Mouse (Mus musculus): ENCODE measurements at regions not wholly inside any gene's neighbourhood (a gene's known extent, or its start where the extent isn't known, plus 50 kb on each side); places are given as distances from the start of the nearest gene placed in this dataset.
A peak's percentile ranks its signal among the peaks of the same experiment; 100 is the strongest.

DNA sequence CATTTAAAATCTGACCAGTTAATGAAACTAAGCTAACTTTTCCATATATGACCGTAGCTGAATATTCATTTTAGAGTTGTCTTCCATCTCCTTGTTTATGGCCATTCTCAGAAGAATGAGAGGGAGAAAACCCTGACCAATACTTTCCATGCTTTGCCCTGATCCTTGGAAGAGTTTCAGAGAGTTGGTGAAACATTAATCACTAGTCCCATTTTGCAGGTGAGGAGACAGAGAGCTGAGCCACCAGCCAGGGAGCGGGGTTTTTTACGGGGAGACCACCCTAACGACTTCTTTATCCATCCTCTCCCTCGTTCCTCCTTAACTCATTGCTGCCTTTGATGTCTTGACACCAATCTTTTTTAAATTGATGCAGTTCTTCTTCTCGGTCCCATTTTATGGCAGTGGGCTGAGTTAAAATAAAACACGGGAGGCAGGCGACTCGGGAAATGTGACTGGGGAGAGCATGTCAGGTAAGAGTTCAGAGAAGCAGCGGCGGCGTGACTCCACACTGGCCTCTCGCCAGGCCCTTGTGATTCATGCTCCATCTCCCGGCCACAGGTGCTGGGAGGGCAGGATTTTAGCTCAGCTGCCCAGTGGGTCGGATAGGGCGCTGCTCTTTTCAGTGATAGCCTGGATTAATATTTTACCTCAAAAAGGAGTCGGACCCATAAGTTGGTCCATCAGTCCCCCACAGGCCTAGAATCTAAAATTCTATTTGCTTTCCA lies 81.3 kb upstream of the Nrip1 start:
- no peak for DNase-seq (ENCODE audit: extremely low read depth, low read depth)

DNA sequence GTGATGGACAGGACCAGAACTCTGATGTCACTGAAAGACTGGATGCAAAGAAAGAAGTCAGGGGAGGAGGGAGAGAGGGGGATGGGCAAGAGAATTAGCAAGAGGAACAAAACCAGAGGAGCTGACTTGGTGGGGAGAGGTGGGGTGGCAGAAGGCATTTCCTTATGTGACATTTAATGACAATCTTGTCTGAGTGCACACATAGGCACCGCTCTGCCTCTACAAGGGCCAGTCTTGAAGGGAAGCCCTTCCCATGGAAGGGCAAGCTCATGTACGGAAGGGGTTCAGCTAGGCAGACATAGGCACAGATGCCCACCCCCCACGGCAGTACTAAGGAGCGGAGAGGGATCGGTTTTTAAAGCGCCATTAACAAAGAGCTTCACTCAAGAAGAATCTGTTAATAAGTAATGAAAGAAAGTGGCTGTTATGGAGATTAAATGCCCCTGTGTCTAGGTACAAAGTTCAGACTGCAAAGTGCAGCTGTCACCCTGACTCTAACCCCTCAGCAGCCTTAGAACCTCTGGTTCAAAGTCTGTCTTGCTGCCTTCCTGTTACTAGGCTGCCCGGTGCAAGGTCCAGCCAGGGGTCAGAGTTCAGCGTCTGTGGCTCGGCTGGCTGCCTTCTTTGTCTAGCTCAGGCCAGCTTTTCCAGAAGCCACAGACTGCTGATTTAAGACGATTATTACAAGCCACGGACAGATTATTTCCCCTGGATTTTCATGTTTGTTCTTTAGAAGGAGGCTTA lies 80.0 kb upstream of the Nrip1 start:
- no peak for DNase-seq (ENCODE audit: extremely low read depth, low read depth)

DNA sequence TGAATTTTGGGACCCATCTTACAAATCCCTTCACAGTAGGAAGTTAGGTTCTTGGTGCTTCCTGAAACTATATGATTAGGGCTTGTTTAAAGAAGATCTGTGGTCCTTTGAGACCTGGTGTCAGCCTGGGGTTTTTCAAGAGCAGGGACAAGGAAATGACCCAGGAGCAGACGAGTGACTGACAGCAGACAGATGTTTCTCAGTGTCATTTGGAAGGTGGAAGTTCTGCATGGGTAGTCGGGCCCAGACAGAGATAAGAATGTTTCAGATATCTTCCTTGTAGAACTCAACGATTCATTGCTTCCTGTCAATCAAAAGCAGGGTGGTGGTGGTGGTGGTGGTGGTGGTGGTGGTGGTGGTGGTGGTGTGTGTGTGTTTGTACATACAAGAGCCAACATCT lies 75.1 kb upstream of the Nrip1 start:
- peak; percentile 34 for DNase-seq (ENCODE audit: extremely low read depth, low read depth)

DNA sequence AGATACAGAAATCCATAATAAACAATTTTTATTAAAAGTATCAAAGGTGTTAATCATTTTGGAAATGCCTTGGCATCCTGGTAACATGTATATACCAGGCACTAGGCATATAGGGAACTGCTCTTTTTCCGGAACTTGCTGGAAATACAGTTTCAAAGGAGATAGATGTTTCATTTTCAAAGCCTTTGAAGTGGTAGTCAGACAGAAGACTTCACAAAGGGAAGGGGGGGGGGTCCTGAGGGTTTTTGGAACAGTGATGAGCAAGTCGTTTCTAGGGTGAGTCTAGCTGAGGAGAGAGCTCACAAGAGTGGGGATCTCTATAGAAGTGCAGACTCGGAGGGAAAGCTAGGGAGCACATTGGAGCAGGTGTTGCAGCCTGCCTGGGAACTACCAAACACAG lies 73.4 kb upstream of the Nrip1 start:
- DNase-seq (ENCODE audit: extremely low read depth, low read depth): no peak

DNA sequence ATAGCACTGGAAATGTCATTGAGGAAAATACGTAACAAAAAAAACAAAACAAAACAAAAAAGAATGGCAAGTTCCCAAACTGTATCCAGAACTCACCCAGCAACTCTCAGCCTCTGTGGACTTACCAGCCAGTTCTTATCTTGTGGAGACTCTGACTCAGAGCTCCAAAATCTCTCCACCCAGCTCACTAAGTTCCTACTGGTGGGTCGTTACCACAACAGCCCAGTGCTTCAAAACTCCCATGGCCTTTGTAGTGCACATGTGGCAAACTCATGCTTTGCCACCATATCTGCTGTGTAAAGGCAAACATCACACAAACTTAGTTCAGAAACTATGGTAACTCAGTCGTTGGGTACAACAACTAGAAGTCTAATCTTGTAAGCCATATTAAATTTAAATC lies 71.0 kb upstream of the Nrip1 start:
- peak; percentile 42 for DNase-seq (ENCODE audit: extremely low read depth, low read depth)

DNA sequence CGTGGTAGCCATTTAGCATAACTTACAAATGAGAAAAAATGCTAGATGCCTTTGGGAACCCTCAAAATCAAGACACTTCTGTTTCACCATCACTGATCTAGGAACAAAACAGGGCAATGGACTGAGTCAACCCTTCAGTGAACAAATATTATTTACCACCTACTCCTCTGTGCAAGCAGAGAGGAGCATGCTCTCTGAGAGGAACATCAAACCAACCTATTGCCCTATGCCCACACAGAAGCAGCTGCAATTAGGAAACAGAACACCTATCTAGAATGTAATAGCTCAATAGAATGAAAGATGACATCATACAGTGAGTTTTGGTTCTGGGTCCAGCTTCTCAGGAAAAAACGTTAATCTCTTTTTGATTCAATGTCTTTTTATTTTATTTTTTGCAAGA lies 69.0 kb upstream of the Nrip1 start:
- peak; percentile 19 for DNase-seq (ENCODE audit: extremely low read depth, low read depth)

DNA sequence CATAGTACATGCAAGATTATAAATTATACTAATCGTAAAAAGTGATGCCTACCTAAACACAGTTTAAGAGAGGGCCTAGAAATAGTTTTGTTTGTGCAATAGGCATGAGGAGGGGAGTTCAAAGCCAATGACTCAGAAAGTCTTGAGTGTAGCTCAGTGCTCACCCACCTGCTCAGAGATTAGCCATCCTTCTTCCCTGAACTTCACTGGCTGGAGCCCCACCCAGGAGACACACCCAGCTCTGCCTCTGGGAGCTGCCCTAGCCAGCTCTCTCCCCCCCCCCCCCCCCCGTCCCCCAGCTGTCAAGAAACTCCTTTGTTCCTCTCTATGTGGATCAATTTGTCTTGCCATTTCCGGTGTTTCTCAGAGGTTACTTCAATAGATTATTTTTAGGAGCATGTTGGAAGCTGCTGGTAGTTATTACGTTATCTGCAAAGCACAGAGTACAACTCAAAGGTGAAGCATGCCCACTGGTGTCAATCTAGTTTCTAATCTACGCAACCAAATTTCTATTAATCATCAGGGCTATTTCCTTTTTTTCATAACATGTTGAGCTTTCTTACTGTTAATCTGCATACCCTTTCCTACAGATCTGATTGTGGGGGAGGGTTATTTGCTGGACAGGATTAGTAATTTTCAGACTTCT lies 68.3 kb upstream of the Nrip1 start:
- peak; percentile 87 for DNase-seq (ENCODE audit: extremely low read depth, low read depth)

DNA sequence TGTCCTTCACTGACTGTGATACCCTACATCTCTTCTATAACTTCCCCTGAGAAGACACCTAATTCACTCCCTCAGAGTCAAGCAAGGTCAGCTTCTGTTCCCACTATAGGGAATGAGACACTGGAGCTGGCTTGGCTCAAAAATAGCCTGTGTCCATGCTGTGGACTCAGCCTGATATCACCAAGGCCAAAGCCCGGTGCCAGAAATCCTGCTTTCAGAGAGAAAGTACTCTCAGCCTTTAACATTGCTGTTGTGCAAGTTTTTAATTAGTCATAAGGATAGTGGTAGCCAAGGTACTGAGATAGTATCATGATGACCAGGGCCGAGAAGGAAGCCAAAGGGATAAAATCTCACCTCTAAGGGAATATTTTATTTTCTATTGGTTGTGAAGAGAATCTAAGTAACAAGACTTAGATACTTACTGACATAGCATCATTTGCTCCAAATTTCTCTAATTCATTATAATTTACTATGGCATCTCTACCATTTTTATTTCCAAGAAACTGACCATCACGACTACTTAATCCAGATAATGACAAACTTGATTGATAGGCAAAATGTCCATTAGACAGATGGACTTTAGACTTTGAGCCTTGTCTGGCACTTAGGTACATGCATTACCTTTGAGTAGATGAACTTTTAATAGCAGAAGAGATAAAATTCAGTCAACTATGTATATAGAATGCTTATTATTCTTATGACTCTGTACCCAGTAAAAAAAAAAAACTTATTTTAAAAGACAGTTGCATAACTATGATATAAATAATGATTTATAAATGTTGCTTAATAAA lies 64.7 kb upstream of the Nrip1 start:
- DNase-seq (ENCODE audit: extremely low read depth, low read depth): no peak

DNA sequence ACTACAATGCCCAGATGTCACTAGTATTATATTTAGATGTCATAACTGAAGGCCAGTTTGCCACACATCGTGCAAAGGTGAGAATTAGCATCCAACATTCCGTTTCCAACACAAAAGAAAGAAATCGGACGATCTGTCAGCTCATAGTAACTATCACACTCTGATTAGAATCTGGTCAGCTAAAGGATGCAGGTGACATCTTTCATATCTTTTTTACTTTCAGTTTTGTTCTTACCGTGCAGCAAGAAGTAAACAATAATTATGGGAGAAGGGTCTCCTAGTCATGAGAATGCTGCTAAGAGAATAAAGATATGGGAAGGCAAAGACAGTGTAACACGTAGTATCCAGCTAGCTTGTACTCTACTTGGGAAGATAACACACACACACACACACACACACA lies 62.7 kb upstream of the Nrip1 start:
- DNase-seq (ENCODE audit: extremely low read depth, low read depth): no peak

DNA sequence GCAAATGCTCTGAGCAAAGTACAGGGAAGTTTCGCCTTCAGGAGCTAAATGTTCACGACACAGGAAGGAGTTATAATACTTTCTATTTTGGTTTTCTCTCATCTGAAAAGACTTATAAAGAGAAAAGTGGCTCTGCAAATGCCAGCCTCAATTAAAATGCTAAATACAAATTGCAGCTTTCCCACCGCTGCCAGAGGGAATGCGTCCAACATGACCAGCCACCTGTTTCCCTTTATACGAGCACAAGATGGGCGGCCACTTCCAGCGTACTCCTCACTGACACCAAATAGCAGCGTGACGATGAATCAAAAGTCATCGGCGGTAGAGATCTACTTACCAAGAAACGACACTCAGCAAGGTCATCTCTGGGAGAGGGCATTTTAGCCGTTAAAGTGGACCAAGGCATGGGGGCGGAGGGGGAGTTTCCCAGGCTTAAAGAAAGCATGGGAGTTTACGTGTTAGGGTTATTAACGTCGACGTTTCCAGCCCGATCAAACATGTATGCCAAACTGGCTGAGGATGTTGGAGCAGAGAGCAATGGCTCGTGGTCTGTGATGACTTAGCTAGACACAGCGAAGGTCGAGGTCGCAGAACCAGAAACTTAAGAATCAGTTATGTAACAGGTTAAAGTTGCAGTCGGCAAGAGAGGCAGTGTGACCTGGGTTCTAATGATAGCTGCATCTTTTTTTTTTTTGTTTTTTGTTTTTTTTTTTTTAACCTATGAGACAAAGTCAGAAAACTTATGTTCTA lies 59.6 kb upstream of the Nrip1 start:
- no peak for DNase-seq (ENCODE audit: extremely low read depth, low read depth)

DNA sequence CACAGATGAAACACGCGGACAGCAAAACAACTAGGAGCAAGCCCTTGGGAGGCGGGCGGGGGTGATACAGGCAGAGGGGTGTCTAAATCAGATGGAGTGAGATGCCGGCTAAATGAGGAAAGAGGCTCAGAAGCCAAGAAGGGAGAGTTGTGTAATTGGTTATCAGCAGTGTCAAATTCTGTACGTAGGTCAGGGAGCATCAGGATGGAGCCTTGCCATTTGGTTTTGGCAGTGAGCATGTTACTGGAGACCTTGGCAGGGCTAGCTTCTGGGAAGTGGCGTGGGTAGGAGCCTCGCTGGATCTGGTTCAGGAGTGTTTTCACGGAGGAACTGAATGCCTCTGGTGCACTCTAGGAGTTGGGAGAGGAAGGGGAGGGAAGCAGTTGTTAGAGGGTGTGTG lies 58.7 kb upstream of the Nrip1 start:
- DNase-seq (ENCODE audit: extremely low read depth, low read depth): no peak

DNA sequence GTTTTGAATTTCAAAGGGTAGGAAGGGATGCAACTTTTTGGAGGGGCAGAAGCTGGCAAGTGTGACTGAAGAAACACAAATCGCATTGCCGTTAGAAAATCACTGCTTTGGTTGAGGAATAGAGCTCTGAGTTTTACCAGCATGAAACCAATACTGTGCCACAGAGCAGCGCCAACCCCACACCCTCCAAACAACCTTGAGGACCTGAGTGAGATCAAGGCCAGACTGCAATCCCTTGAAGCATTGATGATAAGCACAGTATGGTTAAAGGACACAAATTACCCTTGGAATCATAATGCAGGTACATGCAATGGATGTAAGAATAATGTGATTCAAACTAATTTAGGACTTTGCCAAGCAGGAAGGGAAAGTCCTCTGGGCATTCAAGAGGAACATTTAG lies 55.5 kb upstream of the Nrip1 start:
- no peak for DNase-seq (ENCODE audit: extremely low read depth, low read depth)

DNA sequence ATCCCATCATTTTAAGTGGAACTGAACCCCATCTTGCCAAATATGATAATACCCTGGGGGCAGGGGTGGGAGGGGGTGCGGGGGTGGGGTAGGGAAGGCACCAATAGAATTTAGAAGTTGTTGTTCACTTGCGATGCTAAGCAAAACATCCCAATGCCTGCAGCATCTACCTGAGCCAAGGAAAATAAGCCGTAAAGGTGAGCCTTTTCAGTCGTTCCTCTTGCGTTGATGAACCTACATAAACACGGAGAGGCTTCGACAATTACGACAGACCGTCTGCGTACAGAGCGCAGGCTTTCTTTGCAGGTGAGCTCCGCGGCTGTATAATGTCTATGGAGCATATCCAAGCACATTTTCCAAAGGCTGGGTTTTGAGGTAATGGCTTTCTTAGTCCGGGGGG lies 50.3 kb upstream of the Nrip1 start:
- no peak for DNase-seq (ENCODE audit: extremely low read depth, low read depth)

Measured in MEL-GATA-1-ER (cell line).